Mouse (Mus musculus) left cerebral cortex, adult 18-20 months (tissue): ENCODE results near the gene Dlst. TPM values are rescaled to one million over a fixed set of nuclear protein-coding genes. Genes with fewer than 3 reads are reported as not detected.
A peak's percentile ranks its signal among the peaks of the same experiment; 100 is the strongest.

Experiments used
- DNase-seq, 2 experiments: peaks; one replicate each; pipeline ENCODE4 v3.0.0; 2021 to 2022; ENCODE audit warnings: low spot score in 2 of 2, mixed read lengths in 1 of 2
- total RNA-seq, 2 experiments: library from RNA; stranded (reverse); gene quantifications; 2 replicates each; pipeline ENCODE4 v1.2.3; 2021

Gene Dlst
- total RNA-seq, 2 experiments from 2014 or later: 147 to 157 TPM

DNA sequence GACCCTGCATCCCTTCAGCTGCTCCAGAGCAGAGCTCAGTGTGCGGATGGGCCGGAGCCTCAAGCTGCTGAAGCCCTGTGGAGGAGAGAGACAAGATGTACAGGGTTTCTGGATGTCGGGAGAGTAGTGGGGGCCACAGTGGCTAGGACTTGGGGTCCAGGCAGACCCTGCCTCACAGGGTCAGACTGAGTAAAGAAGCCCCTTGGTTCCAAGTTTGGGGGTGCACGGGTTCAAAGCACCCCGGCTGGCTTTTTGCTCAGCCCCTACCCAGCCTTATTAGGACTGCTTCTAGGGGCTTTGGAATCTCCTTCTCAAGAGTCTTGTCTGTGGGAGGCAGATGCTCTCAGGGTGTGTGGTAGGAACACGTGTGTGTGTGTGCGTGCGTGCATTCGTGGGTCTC, 36.2 kb downstream of the Dlst start:
- DNase-seq: no peak

DNA sequence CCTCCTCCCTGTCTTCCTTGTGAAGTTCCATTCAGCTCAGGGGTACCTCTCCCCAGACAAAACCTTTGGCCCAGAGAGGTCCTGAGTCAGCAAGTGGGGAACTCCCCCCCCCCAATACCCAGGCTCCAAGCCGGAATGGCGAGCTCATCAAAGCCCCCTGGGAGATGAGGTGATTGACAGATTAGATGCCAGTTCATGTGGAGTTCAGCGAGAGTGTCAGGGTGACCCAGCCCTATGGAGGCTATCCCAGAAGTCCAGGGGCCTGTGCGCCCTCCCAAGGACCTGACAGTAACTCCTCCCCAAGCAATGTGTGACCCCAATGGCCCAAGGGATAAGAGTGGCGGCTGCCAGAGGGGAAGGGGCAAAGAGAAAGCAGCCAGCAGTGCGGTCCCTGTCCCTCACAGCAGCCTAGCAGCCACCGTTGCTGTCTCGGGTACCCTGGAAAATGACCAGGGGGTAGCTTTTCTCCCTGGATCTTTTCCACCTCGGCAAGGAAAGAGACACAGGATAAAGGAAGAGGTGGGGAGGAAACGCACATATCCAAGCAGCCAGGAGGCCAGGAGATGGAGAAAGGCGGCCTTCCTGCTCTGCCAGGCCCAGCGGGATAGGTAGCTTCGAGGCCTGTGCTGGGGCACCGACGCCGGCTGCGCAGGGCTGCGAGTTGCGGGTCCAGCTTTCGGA, 39.8 kb downstream of the Dlst start:
- DNase-seq: no peak

DNA sequence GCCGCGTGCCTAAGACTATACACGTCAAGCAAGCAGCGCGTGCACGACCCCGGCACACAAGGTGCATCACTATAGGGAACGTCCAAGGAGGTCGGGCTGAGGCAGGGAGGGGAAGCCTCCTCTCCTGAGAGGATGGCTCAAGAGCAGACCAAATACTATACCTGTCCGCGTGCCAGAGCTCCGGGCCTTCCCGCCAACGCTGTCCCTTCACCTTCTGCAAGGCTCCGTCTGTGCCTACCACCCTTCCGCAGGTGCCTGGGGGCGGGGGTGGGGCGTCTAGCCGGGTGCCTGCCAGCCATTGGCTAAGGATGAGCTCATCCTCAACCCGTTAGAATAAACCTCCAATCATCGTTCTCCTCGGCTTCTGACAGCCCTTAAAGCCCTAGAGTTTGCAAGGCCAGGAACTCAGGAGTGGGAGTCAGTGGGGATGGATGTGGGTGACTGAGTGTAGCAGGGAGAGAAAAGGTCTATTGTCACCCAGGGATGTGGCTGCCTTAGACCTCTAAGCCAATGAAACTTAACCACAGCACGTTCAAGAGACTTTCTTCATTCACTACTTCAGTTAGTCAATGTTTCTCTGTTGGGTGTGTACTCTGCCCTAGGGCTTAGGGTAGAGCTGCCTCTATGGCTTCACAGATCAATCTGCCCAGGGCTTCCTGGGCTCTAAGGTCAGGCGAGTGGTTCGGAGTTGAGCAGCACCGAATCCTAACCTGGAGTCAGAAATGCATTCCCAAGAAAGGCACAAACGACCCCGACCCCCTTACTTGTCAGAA, 40.6 kb downstream of the Dlst start, which contains the start of gene Rps6kl1:
Gene Rps6kl1, minus strand, starts transcription at position 263 of the 773 bp plus-strand sequence.
- peak; percentile 77 to 80 for DNase-seq

DNA sequence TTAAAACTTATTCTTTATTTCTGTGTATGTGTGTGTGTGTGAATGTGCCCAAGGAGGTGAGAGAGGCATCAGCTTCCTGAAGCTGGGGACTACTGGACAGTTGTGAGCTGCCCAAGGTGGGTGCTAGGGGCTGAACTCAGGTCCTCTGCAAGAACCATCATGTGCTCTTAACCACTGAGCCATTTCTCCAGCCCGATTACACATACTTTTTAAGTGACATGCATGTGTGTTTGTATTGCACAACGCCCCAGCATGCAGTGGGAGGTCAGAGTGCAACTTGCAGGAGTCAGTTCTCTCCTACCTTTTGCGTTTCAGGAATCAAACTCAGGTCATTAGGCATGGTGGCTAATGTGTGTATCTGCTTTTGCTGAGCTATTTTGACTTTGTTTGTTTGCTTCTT, 42.4 kb downstream of the Dlst start:
- no peak for DNase-seq

DNA sequence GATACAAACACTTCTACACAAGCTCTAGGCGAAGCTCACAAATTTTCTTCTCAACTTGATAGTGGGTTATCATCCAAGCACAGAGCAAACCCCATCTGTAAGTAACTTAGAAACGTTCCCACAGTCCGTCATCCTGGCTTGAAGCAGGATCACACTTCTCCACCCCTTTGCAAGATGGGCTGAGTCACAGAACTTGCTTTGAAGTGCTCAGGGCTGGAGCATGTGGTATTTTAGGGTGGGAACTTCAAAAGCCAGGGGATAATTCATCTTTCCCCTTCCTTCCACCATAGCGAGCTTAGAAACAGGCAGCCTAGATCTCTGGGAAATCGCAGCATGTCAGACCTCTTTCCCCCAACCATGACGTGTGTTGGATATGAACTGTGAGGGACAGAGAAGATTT, 45.7 kb downstream of the Dlst start:
- no peak for DNase-seq

DNA sequence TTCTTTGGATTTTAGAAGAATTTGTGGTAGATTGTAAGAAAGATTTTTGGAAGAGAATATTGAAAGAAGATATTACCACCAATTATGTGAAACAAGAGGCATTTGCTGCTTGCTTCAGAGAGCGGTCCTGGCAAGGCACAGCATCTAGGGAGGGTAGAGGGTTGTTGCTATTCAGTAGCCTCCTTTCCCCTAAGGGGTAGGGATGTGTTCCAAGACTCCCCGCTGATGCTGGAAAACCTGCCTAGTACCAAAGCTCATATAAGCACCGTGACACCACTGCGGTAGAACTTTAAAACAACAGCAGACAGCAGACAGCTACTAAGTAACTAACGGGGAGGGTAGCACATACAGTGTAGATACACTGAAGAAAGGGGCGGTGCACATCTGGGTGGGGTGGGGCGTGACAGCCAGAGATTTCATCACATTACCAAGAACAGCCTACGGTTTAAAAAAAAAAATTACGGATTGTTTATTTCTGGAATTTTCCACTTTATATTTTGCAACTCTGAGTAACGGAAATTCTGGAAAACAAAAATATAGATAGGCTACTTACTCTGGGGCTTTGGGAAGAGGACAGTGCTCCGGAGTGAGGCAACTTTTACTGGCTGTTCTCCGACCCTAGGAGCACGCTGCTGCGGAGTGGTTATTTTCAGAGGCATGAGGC, 47.3 kb downstream of the Dlst start:
- DNase-seq: no peak

DNA sequence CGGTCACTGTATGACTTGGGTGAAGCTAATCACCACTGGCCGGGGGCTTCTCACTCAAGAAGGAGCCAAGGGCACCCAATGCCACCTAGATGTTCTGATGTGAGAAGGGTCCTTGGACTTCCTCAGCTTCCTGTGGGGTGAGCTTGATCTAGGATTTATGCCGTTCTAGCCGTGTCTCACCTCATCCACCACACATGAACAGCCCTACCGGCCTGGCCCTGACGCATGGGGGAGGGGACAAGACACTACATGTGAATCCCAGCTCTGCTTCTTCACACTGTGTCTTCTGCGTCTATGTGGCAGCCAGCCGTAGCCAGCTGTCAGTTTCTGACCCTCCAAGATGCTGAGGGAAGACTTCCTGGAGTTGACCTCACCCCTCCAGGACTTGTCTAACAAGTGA, 48.2 kb downstream of the Dlst start:
- no peak for DNase-seq

DNA sequence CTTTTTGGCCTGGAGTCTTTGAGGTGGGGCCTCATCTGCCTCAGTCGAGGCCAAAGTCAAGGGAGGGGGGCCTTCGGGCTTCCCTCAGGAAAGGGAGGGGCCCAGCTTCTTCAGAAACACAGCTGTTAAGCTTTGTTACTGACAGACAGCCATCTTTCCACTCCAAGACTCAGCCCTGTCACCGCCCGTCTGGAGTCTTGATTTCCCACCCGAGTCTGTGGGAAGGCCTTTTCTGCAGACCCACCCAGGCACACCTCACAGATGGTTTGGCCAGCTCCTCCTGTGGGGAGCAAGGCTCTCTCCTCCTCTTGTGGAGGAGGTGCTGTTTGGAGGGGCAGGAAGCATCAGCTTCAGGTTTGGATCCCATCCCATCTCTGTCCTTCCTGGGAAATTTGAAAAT, 49.0 kb downstream of the Dlst start:
- no peak for DNase-seq

DNA sequence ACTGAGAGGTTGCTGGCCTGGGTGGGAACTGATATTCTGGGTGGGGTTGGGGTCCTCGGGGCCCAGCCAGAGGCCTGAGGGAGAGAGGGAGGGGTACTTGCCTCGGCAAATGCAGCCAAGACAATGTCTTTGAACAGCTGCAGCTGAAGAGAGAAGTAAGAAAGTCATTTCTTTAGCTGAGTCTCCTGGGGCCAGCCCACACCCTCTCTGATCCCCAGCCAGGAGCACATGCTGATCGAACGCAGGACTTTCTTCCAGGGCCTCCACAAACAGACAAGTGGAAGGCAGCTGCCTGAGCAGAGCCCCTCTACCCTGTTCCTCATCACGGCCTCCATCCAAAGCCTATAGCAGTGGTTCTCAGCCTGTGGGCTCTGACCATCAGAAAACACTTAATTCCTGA, 54.4 kb downstream of the Dlst start:
- no peak for DNase-seq

DNA sequence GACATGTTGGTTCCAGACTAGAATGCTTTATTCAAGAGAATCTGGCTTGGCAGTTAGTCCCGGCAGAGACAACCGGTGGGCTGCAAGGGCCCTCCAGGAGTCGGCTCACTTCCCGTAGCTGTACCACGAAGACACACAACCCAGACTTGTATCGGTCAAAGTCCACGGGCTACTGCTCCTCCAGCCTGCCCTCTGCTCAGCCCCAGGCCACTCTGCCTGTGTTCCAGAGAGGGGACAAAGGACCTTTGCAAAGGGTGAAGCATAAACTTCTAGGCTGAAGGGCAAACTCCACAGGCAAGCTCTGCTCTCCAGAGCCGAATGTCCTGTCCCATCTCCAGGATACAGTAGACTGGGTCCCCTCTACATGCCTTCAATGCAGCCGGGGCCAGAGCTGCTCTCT, 56.0 kb downstream of the Dlst start:
- no peak for DNase-seq

DNA sequence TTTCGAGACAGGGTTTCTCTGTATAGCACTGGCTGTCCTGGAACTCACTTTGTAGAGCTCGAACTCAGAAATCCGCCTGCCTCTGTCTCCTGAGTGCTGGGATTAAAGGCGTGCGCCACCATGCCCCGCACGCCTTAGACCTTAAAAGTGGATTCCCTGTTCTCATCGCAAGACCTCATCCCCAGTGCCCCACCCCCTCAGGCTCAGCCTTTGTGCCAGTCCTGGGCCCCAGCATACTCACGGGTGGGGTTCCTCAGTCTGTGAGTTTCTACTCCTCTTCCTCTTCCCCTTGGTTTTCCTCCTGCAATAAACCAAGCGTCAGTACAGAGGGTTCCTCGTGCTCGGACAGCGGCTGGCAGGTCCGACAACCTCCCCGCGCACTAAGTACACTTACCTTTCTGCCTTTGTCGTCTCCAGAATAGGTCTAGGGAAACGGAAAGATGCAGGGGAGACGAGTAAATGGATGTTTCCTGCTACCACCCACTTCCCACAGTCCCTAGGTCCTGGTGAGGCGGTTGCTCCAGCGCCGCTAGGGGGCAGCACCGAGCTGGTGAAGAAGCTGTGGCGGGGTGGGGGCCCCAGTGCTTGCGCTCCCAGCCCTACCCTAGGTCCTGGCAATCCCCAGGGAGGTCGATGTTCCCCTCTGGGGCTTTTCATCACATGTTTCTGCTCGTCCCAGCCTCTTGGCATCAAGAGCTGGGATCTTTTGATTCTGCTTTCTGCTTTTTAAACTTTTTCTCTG, 58.7 kb downstream of the Dlst start:
- peak; percentile 87 to 93 for DNase-seq

DNA sequence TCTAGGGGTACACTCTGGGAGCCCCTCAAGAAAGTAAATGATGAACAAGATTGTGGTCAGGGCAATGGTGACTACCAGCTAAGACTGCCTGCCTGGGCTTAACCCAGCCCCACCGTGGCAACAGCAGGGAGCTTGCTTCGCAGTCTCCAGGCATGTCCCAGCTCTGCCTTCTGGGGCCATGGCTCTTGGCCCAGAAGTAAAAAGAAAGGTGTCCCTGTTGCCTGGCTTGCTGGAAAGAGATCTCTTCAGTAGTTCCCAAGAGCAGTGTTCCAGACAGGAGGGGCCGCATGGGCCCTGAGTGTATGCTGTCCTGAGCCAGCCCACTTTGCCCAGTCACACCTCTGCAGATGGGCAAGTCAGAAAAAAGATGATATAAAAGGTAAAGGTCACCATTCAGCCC, 59.2 kb downstream of the Dlst start:
- DNase-seq: no peak

DNA sequence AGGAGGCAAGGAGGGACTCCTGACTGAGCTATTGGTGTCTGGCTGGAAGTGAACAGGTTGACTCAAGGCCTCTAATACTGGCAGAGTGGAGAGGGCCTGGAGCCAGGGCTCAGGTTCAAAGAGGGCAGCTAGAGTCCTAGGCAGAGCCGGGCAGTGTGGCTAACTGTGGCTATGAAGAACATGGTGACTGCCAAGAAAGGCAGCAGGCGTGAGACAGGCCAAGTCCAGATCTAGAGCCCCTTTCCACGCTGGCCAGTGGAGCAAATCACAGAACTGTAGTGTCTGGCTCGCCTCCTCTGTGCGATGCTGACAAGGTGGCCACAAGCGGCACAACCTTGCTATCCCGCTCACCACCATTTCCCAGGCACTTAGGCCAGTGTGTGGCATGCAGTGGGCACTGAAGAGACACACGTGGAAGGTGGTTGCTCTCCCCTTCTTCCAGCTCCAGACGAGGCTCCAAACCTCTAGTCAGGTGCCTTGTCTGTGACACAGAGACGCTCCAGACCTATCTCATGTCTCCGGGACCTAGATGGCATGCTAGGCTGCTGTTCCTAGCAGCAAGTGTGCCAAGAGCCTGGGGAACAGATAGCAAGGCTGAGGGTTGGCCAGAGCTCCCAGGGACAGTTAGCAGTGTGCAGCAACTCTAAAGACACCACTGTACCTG, 59.8 kb downstream of the Dlst start:
- no peak for DNase-seq

DNA sequence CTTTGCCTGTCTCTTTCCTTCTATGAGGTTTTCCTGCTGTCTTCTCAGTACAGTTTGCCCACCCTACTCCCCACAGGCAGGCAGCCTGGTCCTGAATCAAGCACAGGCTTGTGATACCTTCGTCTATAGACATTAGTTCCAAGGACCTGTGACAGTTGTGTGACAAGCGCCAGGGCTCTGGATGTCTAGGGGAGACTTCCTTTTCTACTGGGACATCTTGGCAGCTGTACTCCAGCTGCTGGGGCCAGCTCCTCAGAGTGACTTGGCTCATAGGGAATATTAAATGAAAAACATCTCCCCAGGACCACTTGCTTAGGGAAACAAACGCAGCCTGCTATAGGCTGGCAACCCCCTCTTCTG, 60.3 kb downstream of the Dlst start:
- no peak for DNase-seq

DNA sequence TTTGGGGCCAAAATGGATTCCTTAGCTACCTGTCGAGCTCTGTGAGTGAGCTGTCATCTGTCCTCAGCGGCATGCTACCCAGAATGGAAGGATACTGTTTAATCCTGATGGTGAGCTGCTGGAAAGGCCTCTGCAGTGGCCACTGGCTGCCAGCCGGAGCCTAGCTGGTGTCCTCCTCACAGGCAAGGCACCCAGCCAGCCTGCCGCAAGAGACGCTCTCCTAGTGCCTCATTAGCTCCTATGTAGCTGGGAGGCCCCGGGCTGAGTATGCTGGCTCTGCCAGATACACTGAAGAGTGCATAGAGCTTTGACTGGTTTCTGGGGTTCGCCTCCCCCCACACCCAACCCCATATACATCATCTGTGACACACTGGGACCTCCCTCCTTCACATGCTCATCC, 63.4 kb downstream of the Dlst start:
- DNase-seq: no peak

DNA sequence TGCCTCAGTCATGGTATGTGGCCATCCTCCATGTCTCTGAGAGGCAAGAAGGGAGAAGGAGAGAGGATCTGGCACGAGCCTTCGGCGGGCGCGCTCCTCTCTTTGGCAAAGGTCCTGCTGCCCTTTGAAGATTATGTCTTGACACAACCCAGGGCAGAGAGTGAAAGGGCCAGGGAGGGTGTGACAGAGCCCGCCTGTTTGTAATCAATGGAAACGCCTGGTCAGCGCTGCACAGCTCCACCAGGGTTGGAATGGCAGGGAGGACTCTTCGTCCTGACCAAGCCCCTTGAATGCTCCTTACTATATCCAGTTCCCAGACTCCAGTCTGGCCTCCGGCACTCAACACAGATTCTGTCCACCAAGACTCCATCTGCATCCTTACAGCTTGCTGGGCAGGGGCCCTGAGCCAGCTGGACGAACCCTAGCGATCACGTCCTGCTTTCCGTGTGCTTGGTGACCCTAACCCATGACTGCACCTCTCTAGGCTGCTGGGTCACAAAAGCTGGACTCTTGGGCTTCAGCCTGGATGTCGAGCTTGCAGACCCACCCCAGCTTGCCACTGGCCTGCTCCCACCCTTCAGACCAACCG, 64.5 kb downstream of the Dlst start:
- DNase-seq: no peak

DNA sequence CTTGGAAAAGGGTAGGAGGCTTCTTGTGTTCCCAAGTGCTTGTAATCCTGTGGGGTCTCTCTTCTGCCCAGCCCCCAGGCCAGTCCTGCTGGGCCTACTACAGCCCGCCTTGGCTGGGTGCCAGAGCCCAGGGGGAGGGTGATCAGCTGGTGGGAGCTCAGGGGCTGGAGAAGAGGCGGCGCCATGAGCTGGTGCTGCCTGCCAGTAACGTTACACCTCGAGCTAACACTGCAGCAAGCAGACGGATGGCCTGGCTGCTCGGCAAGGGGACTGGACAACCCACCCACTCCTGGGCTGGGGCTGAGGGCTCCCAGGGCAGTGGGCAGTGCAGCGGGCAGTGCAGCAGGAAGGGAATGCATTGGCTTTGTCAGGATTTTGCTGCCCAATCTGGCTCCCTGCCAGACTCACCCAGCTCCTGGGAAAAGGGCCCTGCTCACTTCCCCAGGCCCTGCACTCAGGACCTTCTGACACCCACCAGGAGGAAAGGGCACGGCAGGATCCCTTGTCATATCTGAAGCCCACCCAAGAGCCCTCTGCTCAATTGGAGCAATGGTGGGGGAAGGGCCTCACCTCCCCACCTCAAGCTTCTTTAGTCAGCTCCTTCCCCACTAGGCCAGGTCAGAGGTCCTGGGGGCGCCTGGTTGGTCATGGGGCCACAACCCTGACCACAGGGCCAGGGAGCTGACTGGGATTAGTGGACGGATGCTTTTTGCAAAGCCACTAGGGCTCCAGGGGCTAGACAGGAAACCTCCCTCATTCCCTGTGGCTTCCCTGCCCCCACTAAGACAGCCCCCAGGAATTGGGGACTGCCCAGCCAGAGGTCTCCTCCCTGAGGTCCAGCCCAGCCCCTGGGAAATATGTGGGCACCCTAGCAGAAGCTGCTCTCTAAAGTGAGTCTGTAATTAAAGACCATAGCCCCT, 65.6 kb downstream of the Dlst start:
- DNase-seq: no peak

DNA sequence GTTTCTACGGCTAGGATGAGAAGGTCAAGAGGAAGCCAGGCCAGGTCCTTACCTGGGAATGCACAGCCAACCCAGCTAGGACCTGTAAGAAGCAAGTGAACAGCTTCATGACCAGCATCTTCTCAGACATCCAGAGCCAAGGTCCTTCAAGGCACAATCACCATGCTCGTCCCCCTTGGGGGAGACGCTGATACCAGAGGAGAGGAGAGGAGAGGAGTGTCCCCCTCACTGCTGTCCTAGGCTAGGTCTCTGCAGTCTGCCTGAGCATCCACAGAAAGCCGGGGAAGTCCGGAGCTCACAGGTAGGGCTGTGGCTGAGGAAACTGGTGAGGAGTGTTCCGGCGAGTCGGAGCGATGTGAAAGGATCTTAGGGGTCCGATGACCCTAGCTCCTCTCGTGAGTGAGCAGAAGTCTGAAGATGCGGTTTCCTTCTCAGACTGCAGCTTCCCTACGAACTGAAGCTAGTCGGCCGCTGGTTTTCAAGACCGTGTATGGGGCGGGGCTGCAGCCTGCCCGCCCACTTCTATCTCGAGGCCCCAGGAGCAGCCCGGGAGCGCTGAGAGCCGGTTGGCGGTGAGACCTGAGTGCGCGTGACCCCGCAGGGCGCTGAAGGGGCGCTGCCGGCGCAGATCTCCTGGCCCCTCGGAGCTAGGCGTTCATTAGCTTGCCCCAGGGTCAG, 66.4 kb downstream of the Dlst start:
- DNase-seq: peak in 1 of 2 experiments; percentile 19

DNA sequence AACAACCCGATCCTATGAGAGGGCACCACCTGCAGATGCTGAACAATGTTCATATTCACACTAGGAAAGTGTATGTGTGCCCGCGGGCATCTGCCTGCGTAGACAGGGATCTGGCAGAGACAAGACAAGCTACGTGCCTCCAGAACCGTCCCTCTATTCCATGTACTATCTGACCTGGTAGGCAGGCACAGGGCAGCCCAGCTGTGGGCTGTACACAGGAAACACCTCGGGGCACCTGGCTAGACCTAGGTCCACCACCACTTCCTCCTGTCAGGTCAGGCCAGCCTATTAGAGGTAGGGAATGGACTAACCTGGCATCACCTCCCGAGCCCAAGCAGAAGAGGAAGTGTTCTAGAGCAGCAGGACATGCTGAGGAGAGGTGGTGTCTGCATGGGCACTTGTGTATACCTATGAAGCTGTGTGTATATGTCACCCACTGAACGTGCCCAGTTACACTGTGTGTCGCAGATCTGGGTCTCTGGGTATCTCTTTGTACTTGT, 67.2 kb downstream of the Dlst start, which contains the start of gene Pgf:
Gene Pgf, minus strand, starts transcription at position 51 of the 500 bp plus-strand sequence.
- DNase-seq: no peak
